Mouse (Mus musculus) brain, embryonic 14.5 days (tissue): ENCODE measurements at regions not wholly inside any gene's neighbourhood (a gene's known extent, or its start where the extent isn't known, plus 50 kb on each side); places are given as distances from the start of the nearest gene placed in this dataset.

Experiments
- CTCF ChIP-seq: fragments of 200-500 bp; IDR thresholded peaks from 2 replicates; pipeline ENCODE4 v1.5.1; 2012; ENCODE audit warnings: inconsistent platforms, mild to moderate bottlenecking, moderate library complexity, borderline replicate concordance; ENCODE audit not compliant: insufficient read depth, insufficient read length; ENCODE audit errors: extremely low read depth
- POLR2A ChIP-seq: fragments of 200-500 bp; IDR thresholded peaks from 2 replicates; pipeline ENCODE4 v1.6.1; 2012; ENCODE audit warnings: mild to moderate bottlenecking, inconsistent platforms, borderline replicate concordance; ENCODE audit not compliant: poor library complexity, insufficient read depth, insufficient read length, severe bottlenecking; ENCODE audit errors: extremely low read depth

DNA sequence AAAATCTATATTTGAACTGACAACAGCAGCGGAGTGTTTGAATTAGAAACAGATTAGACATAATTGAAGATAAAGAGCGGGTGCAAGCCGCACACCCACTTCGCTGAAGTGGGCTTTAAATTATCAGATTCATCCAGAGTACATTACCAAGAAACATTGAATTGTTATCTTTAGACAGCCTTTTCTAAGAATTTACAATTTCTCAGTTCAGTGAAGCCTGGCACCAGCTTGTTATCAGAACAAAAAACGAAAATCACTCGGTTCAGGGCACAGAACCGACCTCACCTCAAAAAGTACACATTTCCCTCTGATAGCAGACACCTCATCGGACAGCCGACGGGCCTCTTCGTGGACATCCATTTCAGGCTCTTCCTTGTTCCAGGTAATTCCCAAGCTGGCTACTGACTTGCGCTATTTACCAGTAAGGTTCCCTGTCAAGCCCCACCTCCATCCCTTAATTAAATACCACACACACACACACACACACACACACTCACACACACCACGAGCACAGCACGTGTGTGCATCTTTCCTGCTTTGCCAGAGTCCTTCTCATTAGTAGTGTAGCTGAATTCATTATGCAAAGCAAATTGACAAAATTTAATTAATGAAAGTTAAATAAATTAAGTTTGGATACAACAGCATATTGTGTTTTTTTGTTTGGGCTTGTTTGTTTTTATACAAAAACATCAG lies 166.8 kb downstream of the Sp3 start:
- no peak for TF ChIP-seq CTCF
- TF ChIP-seq POLR2A: no peak
